Mouse (Mus musculus) erythroblast, embryonic 14.5 days (primary cell): ENCODE results near the gene Smarca4.

Experiments
- GATA1 ChIP-seq: IDR thresholded peaks from 2 replicates; pipeline ENCODE4 v1.6.1; 2012; ENCODE audit warnings: low read length, inconsistent platforms, mixed read lengths
- TAL1 ChIP-seq: IDR thresholded peaks from 3 replicates; pipeline ENCODE4 v1.6.1; 2012; ENCODE audit warnings: low read length, inconsistent platforms, mixed read lengths

- no peak for TF ChIP-seq GATA1
- TF ChIP-seq TAL1 = no peak
These were observed 11.8 kb upstream of the Smarca4 start for GRCm38 (mm10) chr9:21604119-21604518.
